Mouse (Mus musculus) brain, embryonic 14.5 days (tissue): Measurements from ENCODE around the gene P2rx6. TPM values are rescaled to one million over a fixed set of nuclear protein-coding genes. Genes with fewer than 3 reads are reported as not detected.

Source experiments
- DNase-seq: peaks from one replicate; pipeline ENCODE4 v3.0.0-alpha.2; 2011; ENCODE audit warnings: low read depth
- CTCF ChIP-seq: fragments of 200-500 bp; IDR thresholded peaks from 2 replicates; pipeline ENCODE4 v1.5.1; 2012; ENCODE audit warnings: inconsistent platforms, mild to moderate bottlenecking, moderate library complexity, borderline replicate concordance; ENCODE audit not compliant: insufficient read depth, insufficient read length; ENCODE audit errors: extremely low read depth
- POLR2A ChIP-seq: fragments of 200-500 bp; IDR thresholded peaks from 2 replicates; pipeline ENCODE4 v1.6.1; 2012; ENCODE audit warnings: mild to moderate bottlenecking, inconsistent platforms, borderline replicate concordance; ENCODE audit not compliant: poor library complexity, insufficient read depth, insufficient read length, severe bottlenecking; ENCODE audit errors: extremely low read depth
- polyA plus RNA-seq: library from polyadenylated mRNA; depleted of rRNA; stranded (reverse); fragments of >200 nt; gene quantifications from 2 replicates; pipeline ENCODE4 v1.2.3, GENCODE M21; 2012

The P2rx6 gene
- polyA plus RNA-seq, 1 experiment, result 1.8 TPM

DNA sequence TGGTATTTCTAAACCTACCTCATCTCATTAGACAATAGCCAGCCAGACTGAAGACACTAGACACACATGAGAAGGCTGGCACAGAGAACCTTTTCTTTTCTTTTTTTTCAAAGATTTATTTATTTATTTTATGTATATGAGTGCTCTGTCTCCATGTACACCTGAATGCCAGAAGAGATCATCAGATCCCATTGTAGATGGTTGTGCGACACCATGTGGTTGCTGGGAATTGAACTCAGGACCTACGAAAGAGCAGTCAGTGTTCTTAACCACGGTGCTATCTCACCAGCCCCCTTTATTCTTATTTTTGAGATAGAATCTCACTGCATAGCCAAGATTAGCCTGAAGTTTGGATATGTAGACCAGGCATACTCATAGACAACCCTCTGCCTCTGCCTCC, 25.1 kb upstream of the P2rx6 start:
- DNase-seq, result no peak

DNA sequence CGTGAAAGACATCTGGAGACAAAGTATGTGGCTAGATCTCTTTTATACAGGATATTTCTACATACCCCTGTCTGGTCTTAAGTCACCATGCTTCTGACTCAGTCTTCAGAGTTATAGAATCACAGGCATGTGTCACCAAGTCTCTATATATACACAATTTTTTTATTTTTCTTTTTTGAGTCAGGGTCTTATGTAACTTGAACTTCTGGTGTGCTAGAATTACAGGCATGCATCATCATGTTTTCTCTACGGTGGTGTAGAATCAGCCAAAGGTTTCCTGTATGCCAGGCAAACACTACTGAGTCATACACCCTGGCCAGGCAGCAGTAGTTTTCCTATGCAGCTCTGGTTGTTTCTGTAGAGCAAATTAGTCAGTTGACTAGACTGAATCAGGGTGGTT, 19.1 kb upstream of the P2rx6 start:
- no peak for TF ChIP-seq CTCF
- TF ChIP-seq POLR2A, result no peak

More for the DNA sequence above, 25.1 kb upstream of the P2rx6 start:
- TF ChIP-seq POLR2A (no peak), CTCF (no peak)

DNA sequence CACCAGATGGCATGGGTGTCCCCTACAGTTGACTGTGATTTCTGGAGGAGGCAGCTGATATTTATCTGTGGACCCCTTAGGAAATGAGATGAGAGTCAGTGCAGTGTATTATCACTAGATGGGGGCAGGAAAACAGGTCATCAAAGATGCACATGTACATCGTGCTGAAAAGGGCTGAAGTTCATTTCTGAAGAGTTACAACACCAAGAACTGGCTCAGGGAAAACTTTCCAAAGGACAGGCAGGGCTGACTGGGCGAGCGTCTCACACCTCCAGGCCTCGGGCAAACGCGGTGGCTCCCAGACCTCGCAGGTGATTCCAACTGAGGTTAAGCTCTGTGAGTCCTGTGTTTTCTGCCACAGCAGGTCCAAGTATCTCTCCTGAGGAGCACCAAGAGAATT, 8.8 kb upstream of the P2rx6 start:
- no peak for TF ChIP-seq POLR2A
- TF ChIP-seq CTCF, result no peak
- DNase-seq, result no peak

More for the DNA sequence above, 19.1 kb upstream of the P2rx6 start:
- no peak for DNase-seq

DNA sequence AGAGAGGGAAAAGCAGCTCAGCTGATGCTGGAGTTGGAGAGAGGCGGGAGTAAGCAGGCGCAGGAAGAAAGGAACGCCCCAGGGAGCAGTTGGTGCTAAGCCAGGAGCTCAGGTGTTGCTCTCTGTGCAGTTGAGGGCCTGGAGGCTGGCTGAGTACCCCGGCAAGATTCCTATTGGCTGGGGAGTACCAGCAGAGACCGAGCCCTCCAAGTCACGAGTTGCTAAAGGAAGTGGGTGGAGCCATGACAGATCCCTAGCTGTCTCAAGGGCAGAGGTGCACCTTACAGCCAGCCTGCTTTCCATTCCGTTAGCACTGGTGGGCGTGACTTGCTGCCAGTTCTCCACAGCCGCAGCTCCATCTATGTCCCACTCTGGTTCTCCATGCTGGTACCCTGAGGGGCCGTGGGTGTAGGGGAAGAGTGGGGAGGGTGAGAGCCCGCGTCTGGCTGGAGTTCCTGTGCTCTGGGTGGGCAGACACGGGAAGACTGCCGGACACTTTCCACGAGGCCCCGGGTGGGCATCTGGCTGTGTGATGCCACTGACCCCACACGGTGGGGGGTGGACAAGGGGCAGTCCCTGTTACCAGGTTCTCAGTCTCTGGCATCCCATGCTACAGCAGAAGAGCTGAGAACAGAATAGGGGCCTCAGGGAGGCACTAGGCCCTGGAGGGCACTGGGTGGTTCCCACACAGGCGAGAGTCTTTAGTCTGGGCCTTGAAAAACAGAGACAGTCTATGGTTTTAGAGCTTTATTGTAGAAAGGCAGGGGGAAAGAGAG, 7.6 kb upstream of the P2rx6 start:
- no peak for TF ChIP-seq POLR2A
- no peak for TF ChIP-seq CTCF
- peak; percentile 78 for DNase-seq

DNA sequence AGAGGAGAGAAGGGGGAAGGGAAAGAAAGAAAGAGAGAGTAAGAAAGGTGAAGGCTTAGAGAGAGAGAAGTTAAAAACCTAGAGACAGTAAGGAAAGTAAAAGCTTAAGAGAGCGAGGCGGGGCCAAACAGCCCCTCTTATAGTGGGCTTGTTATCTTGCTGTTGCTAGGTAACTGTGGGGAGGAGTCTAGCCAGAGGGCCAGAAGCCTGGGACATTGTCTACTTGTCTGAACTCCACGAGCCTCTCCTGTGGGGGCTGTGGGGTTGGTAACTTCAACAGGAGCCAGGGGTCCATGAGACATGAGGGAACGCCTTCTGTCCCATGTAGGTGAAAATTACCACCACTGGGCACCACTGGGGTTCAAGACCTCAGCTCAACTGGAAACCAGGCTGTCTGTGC, 7.0 kb upstream of the P2rx6 start:
- DNase-seq, result peak; percentile 55

DNA sequence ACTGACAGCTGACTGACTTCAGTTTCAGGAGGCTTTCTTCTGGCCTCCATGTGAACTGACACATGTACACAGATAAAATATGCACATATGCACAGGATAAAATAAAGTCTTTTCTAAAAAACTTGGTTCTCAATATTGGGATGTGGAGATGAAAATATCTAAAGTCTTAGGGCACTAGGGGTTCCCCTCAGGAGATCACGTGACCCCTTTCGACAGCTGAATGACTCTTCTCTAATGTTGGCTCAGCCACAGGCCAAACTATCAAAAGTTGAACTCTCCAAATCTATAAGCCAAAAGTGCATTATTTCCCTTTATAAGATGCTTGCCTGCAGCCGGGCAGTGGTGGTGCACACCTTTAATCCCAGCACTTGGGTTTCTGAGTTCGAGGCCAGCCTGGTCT, 5.5 kb upstream of the P2rx6 start:
- TF ChIP-seq CTCF (no peak), POLR2A (no peak)
- no peak for DNase-seq

DNA sequence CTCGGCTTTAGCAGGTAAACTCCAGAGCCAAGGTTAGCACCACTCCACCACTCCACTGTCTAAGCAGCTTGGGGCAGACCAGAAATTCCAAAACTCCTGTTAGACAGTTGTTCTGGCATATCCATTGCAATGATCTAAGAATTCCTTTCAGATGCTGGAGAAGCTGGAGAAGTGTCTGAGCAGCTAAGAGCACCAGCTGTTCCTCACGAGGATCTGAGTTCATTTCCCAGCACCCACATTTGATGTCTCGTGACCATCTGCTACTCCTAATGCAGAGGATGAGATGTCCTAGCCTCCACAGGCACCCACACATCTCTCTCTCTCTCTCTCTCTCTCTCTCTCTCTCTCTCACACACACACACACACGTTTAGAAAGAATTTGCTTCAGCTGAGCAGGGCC, 4.8 kb upstream of the P2rx6 start:
- no peak for DNase-seq
- TF ChIP-seq CTCF (no peak), POLR2A (no peak)

DNA sequence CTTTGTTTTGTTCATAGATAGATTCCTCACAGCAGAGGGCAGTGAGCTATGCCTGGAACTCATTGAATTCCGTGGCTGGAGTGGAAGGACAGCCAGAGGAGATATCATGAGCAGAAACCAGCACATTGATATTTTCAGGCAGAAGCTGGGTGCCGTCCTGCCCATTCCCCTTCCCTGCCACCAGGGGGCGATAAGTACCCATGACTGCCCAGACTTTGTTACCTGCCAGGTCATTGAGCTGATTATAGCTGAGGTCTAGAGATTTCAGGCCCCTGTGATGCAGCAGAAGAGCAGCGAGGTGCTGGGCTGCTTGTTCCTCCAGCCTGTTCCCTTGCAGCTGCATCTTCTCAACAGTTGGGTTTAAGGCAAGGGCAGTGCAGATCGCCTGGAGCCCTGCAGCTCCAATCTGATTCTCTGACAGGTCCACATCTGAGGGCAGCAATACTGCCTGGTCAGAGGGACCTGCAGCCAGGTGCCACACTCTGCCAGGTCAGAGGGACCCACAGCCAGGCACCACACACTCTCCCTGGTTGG, 3.7 kb upstream of the P2rx6 start:
- TF ChIP-seq CTCF (peak; percentile 99), POLR2A (no peak)
- peak; percentile 77 for DNase-seq

DNA sequence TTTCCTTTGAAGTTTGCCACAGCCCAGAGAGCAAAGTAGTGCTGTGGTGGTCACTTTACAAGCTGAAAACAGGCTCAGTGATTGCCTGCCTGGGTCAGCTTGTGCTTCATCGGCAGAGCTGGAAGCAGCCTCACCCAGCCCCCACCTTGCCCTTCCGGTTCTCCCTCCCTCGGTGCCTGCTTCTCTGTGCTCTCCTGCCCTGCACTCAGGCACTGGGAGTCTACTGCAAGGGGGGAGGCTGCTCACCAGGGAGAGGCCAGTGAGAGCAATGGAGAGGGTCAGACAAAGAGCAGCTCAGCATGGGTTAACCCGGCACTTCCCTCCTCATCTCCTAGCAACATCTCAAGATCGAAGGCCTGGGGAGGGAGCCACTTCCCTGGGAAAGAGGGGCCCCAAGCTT, 2.9 kb upstream of the P2rx6 start:
- no peak for TF ChIP-seq CTCF
- no peak for TF ChIP-seq POLR2A
- peak; percentile 44 for DNase-seq

DNA sequence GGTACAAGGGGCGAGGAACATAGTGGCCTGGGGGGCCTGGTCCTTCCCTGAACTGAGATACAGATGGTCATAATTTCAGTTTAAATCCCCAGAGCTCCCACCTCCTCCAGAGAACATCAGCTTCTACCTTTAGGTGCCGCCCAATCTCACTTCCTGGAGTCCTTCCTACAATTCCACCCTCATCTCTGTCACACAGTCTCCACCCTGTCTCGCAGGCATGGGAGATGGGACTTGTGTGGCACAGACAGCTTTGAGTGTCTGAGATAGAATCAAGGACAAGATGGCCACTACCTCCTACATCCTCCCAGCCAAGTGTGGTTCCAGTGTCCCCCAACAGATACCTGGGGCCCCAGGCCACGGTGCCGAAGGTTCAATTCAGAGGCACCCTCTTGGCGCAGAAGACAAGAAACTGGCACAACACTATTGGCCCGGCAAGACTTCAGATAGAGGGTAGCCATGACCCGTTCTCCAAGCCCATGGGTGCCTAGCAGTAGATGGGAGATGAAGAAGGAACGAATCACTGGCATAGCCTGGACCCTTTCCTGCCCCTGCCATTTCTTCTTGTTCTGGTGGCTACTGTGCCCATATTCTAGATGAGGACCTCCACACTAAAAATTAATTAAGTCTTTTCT, 2.2 kb upstream of the P2rx6 start:
- TF ChIP-seq CTCF (no peak), POLR2A (no peak)
- no peak for DNase-seq

DNA sequence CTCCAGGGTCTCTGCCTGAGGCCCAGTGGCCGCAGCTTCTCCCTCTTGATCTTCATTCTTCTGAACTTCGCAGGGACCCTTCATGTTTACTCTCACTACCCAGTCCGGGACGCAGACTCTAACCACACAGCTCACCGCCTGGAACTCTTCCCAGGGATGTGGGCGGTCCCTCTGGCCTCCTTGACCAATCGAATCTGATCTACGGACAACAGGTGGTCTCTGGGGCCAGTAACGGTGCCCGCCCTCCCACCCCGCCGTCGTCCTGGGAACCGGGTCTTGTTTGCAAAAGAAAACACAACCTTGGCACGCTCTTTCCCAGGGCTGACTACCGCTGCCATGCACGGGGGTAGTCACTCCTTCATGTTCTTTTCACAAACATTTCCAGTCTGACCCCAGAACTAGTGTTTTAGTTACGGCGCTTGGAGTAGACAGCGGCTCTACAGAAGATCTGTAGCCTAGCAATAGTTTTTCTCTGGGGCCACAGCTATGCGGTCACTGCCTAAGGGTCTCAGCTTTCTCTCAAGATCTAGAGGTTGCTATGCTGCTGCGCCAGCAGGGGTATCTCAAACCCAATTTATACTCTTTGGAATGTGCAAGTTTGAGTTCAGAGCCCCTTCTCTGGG, 446 bp upstream of the P2rx6 start, which contains the start of gene Lrrc74b:
TSS of gene Lrrc74b (minus strand) at position 120 of the 623 bp plus-strand sequence.
- no peak for TF ChIP-seq POLR2A
- TF ChIP-seq CTCF, result no peak
- peak; percentile 85 for DNase-seq
